Mouse (Mus musculus): Measurements from ENCODE around the gene Tubb2b. TPM values are rescaled to one million over a fixed set of nuclear protein-coding genes. Genes with fewer than 3 reads are reported as not detected.

Tubb2b gene
- 1 to 10 TPM; 5.8 to 7.5 TPM for total RNA-seq (2021)
- long read RNA-seq, experiment 1, partial matches to known transcripts: 1 of 3 reads
- long read RNA-seq, experiment 1, other reads (novel, unspliced or antisense): 2 of 3 reads
- long read RNA-seq, experiment 2: 0 reads

DNA sequence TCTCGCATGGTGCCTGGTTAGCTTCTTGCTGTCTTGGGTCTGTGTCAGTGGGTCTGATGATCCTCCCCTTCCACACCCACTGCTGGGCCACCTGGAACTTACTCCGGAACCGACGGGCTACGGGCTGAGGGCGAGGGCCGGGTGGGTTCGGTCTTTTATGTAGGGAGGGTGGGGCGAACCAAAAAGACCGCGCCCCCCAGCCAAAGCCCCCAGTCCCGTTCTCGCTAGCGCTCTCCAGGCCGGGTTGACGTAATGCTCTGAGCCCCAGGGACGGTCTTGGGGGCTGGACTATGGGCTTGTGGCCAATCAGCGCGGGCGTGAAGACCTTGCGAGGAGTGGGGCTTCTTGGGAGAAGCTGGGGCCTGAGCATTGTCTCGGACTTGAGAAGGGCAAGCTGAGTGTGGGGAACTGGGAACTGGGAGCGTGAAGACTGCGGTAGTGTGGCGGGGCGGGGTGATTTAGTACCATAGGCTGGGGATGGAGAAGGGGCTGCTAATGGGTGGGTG, at the start of gene Tubb2b:
Gene Tubb2b (minus strand): TSS at position 241 of the 506 bp plus-strand sequence.
- intact Hi-C loops (cut with DNase I; ENCODE audit: low total_unique reads): no loop called here

DNA sequence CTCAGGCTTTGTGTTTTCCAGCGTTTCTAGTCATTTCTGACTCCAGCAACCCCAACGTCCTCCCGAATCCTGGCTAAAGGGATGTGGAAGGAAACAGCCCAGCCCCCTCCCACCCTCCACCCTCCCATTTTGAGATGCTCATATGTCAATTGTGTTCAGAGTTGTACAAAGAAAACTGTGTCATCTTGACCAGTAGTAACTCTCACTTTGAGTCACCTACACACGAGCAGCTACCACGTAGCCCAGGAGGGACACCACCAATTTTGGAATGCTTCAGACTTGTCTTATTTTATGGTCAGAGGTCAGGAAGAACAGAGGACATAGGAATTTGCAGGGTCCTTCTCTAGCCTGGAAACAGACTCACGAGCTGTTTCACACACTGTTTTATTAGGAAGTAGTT, 43.8 kb upstream of the Tubb2b start:
- intact Hi-C loops (cut with DNase I; ENCODE audit: low total_unique reads): no loop called here
- DNase-seq: no peak

More for the DNA sequence above, at the start of gene Tubb2b:
- DNase-seq: peak; percentile 65

- intact Hi-C loops (cut with DNase I; ENCODE audit: low total_unique reads): no loop called here
Observed at GRCm38 (mm10) chr13:34163304-34163975, 33.2 kb upstream of the Tubb2b start.

DNA sequence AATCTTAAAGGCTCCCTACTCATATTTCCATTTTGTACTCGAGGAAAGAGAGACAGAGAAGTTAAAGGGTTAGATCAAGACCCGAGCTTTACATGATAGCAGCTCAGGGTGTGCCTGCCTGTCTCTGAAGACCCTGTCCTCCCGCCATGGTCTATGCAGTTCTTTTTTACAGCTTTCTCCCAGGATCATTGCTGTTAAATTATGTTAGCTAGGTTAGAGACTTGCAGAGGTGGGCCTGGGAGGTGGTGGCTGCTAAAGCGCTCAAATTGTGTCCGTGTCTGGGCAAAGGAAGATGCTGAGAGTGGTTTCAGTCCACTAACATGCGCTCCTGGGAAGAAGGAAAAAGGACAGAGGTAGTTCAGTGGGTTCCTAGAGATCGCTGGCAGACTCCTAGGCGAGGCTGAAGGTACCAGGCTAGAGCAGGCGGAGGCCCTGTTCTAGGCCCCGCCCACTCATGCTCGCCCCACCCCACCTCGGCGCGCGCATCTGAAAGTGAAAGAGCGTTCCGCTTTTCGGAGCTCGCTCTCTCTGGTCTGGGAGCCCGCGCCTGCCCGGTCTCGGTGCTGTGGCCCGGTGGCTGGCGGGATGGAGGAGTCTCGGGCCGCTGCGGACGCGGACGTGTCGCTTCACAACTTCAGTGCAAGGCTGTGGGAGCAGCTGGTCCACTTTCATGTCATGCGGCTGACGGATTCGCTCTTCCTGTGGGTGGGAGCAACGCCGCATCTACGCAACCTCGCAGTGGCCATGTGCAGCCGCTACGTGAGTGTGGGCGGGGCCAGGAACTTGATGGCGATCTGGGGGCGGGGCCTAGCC, 32.4 kb upstream of the Tubb2b start, which contains the start of gene Psmg4:
Gene Psmg4 (plus strand): TSS at position 474 of the 813 bp plus-strand sequence.
- DNase-seq: peak; percentile 94
- intact Hi-C loops (cut with DNase I; ENCODE audit: low total_unique reads): no loop called here

More at GRCm38 (mm10) chr13:34163304-34163975, 33.2 kb upstream of the Tubb2b start:
- DNase-seq: no peak

- intact Hi-C loops (cut with DNase I; ENCODE audit: low total_unique reads): no loop called here
- DNase-seq: no peak
Observed at GRCm38 (mm10) chr13:34159926-34160325, 29.7 kb upstream of the Tubb2b start.

- intact Hi-C loops (cut with DNase I; ENCODE audit: low total_unique reads): no loop called here
- DNase-seq: no peak
Observed at GRCm38 (mm10) chr13:34157596-34158157, 27.4 kb upstream of the Tubb2b start.

DNA sequence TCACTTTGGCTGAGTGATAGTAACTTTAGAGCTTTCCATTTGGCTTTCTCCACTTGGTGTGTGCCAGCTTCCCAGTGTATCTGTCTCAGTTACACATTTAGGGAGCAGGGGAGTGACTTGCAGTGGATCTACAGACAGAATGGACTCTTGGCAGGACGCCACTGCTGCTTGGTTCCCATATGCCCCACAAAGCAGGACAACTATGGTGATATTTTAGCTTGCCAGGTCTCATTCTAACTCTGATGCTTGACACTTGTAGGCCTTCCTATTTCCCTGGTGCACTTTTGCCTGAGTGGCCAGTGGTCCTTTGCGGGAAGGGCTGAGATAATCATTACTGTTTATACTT, 26.5 kb upstream of the Tubb2b start:
- intact Hi-C loops (cut with DNase I; ENCODE audit: low total_unique reads): no loop called here

GRCm38 (mm10) chr13:34156133-34156839, 26.0 kb upstream of the Tubb2b start:
- intact Hi-C loops (cut with DNase I; ENCODE audit: low total_unique reads): no loop called here
- DNase-seq: no peak

More for the DNA sequence above, 26.5 kb upstream of the Tubb2b start:
- DNase-seq: peak; percentile 17

DNA sequence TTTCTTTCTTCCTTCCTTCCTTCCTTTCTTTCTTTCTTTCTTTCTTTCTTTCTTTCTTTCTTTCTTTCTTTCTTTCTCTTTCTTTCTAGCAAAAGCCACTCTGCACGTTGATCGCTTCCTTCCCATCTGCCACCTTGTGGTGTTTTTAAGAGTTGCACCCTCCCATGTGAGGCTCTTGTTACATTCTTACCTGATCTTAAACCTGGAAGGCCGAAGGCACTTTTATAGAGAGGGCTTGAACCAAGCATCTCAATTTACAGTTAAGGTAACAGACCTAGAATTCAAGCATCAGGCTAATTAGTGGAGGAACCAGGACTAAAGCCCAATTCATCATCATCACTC, 24.6 kb upstream of the Tubb2b start:
- DNase-seq: peak; percentile 36
- intact Hi-C loops (cut with DNase I; ENCODE audit: low total_unique reads): loop anchor here (2.0 kb wide), 1 partner anchor 110 kb away; no protein-coding TSS in a partner anchor

- intact Hi-C loops (cut with DNase I; ENCODE audit: low total_unique reads): loop anchor here (2.0 kb wide), 1 partner anchor 110 kb away; no protein-coding TSS in a partner anchor
- DNase-seq: peak; percentile 64
Observed at GRCm38 (mm10) chr13:34154217-34154930, 24.1 kb upstream of the Tubb2b start.

GRCm38 (mm10) chr13:34153254-34154011, 23.2 kb upstream of the Tubb2b start:
- intact Hi-C loops (cut with DNase I; ENCODE audit: low total_unique reads): loop anchor here (2.0 kb wide), 1 partner anchor 109 kb away; no protein-coding TSS in a partner anchor
- DNase-seq: peak; percentile 52

GRCm38 (mm10) chr13:34152695-34153094, 22.4 kb upstream of the Tubb2b start:
- no peak for DNase-seq
- intact Hi-C loops (cut with DNase I; ENCODE audit: low total_unique reads): no loop called here

- intact Hi-C loops (cut with DNase I; ENCODE audit: low total_unique reads): no loop called here
- no peak for DNase-seq
Observed at GRCm38 (mm10) chr13:34151425-34151824, 21.2 kb upstream of the Tubb2b start.

DNA sequence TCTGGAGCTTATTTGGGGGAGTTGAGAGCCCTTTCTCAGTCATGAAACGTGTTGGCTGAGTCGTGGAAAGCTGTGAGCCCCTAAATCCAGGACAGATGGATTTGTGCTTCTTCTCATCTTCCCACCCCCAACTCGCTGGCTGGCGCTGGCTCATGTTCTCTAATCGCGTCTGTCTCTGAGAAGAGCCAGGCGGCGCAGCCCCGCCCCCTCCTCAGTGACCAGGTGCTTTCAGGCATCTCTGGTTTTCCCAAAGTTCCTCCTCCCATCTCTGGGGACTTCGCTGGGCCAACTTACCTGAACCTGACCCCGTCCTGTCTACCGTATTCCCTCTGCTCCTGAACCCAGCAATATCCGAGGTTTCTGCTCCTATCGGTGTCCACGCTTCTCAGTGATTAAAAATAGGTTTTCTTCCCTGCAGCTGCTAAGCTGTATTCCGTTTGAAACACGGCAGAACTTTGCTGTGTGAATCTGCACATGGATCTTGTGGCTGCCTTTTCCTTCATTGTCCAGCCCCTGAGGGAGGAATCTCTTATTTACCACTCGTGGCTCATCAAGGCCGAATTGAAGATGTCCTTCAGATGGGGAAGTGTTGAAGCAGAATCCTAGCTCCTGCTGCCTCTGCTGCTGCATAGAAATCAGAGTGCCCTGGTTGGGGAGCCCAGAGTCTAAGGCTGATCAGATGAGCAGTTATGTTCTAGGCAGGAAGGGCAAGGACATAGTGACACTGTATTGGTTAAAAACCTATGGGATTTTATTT, 20.2 kb upstream of the Tubb2b start:
- DNase-seq: no peak
- intact Hi-C loops (cut with DNase I; ENCODE audit: low total_unique reads): no loop called here

DNA sequence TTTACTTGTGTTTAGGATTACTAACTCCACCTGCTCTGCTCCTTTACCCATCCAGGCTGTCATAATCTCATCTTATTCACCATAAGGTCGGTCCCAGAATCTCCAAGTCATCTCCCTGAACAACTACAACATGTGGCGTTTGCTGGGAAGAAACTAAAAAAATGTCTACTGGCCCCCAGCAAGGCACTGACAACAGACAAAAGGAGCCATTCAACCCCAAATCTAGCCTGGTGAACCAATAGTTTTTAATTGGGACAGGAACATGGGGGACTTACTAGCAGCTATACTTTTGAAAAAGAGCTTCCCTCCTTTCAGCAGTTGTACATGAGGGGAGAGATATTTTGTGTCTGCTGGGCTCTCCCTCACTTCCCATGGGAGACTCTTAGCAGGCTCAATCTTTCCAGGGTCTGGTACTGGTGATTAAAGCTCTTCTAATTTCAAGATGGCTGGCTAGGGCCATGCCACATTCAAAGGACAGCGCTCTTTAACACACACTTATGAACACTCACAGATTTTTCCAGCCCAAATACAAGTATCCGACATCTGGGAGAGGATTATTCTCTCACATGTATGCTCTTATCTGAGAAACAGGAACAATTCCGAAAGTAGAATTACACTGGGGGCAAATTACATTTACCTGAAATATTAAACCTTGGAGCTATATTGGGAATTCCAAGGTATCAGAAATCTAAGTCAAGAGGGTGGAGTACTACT, 19.4 kb upstream of the Tubb2b start:
- intact Hi-C loops (cut with DNase I; ENCODE audit: low total_unique reads): no loop called here
- no peak for DNase-seq

- peak; percentile 68 for DNase-seq
- intact Hi-C loops (cut with DNase I; ENCODE audit: low total_unique reads): no loop called here
Observed at GRCm38 (mm10) chr13:34148767-34149392, 18.6 kb upstream of the Tubb2b start.

Measured in gastrocnemius, postnatal 14 days (tissue).